Mouse (Mus musculus) limb, embryonic 14.5 days (tissue): ENCODE measurements around the gene Comp. TPM values are rescaled to one million over a fixed set of nuclear protein-coding genes. Genes with fewer than 3 reads are reported as not detected.

ENCODE experiments used
- ATAC-seq: fragments of 200-750 bp; cut with Nextera tagmentation; 2 replicates; pipeline ENCODE4 v1.8.0; 2017; ENCODE audit warnings: low read depth, moderate number of reproducible peaks, moderate TSS enrichment; ENCODE audit not compliant: low FRiP score
- DNase-seq: peaks from one replicate; pipeline ENCODE4 v3.0.0-alpha.2; 2015; ENCODE audit warnings: low spot score
- H3K27ac ChIP-seq: fragments of 300-500 bp; sonication (generic); replicated peaks from 2 replicates; pipeline ENCODE4 v1.5.1; 2014; ENCODE audit warnings: low read depth, mild to moderate bottlenecking, low read length, moderate library complexity, mixed read lengths
- H3K27me3 ChIP-seq: fragments of 300-500 bp; sonication (generic); 2 replicates; pipeline ENCODE4 v1.6.1; 2014; ENCODE audit warnings: low read length, mixed read lengths; ENCODE audit not compliant: control insufficient read depth, insufficient read depth
- H3K36me3 ChIP-seq: fragments of 300-500 bp; sonication (generic); 2 replicates; pipeline ENCODE4 v1.6.1; 2014; ENCODE audit warnings: mild to moderate bottlenecking, low read length, moderate library complexity, mixed read lengths; ENCODE audit not compliant: control insufficient read depth, insufficient read depth
- H3K4me1 ChIP-seq: fragments of 300-500 bp; sonication (generic); 2 replicates; pipeline ENCODE4 v1.6.1; 2014; ENCODE audit warnings: antibody characterized with exemption, low read length, mixed read lengths; ENCODE audit not compliant: control insufficient read depth, insufficient read depth
- H3K4me2 ChIP-seq: fragments of 300-500 bp; sonication (generic); replicated peaks from 2 replicates; pipeline ENCODE4 v1.6.1; 2014; ENCODE audit warnings: low read depth, mild to moderate bottlenecking, low read length, moderate library complexity; ENCODE audit not compliant: severe bottlenecking
- H3K4me3 ChIP-seq: fragments of 300-500 bp; sonication (generic); replicated peaks from 2 replicates; pipeline ENCODE4 v1.5.1; 2014; ENCODE audit warnings: low read length
- H3K9ac ChIP-seq: fragments of 300-500 bp; sonication (generic); 2 replicates; pipeline ENCODE4 v1.6.1; 2014; ENCODE audit warnings: mild to moderate bottlenecking, low read depth, low read length, moderate library complexity; ENCODE audit not compliant: severe bottlenecking
- H3K9me3 ChIP-seq: fragments of 300-500 bp; sonication (generic); 2 replicates; pipeline ENCODE4 v1.6.1; 2016; ENCODE audit warnings: low read length; ENCODE audit not compliant: control insufficient read depth
- POLR2A ChIP-seq: fragments of 200-500 bp; IDR thresholded peaks from 2 replicates; pipeline ENCODE4 v1.8.0; 2012; ENCODE audit warnings: inconsistent platforms, mild to moderate bottlenecking, moderate library complexity, borderline replicate concordance; ENCODE audit not compliant: insufficient read depth, insufficient read length; ENCODE audit errors: extremely low read depth
- WGBS: fragments of 180-500 bp; shearing (Covaris S2); extraction: QIAGEN DNeasy Blood & Tissue Kit; methylation state at CpG from one replicate; pipeline ENCODE4 v1.1.7; 2014; 5-methylcytosine and 5-hydroxymethylcytosine counted together
- polyA plus RNA-seq, 2 experiments: library from polyadenylated mRNA; depleted of rRNA in 1 of 2; stranded (reverse) in 1 of 2; unstranded in 1 of 2; fragments of >200 nt; fragmentation: Nextera tagmentation in 1 of 2; extraction: Ambion mirVana in 1 of 2; gene quantifications; 2 replicates each; pipeline versions ENCODE4 v1.2.1 to v1.2.3; 2012 to 2014

The Comp gene
- polyA plus RNA-seq, 2 experiments = 46.3 to 136 TPM

DNA sequence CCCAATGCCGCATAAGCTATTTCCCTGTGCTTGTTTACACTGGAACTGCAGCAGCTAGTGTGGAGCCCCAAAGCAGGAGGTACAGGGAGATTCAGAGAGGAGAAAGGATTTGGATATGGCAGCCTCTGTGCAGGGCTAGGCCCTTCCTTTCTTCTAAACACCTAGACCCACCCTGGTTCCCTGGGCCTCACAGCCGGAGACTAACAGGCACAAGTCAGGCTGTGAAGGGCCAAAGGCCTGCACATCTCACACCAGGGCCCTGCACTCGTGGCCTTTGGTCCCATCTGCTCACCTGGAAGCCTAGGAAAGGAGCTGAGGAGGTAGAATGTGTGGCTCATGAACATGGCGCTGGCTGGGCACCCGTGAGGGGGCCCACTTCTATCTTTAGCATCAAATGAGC is 22.8 kb downstream of the Comp start:
- Histone ChIP-seq H3K4me1 (no peaks in the 10 kb centered on the region), H3K9ac (no peak overlapping the region; the same call in 1 of the 2 replicates), H3K9me3 (no peaks in the 10 kb centered on the region), H3K4me3 (no peak overlapping the region), H3K27ac (no peak overlapping the region), H3K4me2 (no peak overlapping the region), H3K27me3 (no peaks in the 10 kb centered on the region), H3K36me3 (peaks cover 21% of the 10 kb centered on the region)
- no peak for ATAC-seq
- 79% methylated on average over 5 of the region's 5 CpGs for WGBS
- TF ChIP-seq POLR2A = no peak
- DNase-seq = no peak

GRCm38 (mm10) chr8:70397611-70398563 is 24.5 kb downstream of the Comp start:
- 83% methylated on average over 16 of the region's 16 CpGs for WGBS
- no peak for ATAC-seq
- Histone ChIP-seq H3K27me3 (no peaks in the 10 kb centered on the region), H3K9ac (no peak overlapping the region), H3K9me3 (no peaks in the 10 kb centered on the region), H3K36me3 (peaks cover 18% of the 10 kb centered on the region), H3K27ac (no peak overlapping the region), H3K4me2 (no peak overlapping the region), H3K4me1 (no peaks in the 10 kb centered on the region), H3K4me3 (no peak overlapping the region)
- no peak for TF ChIP-seq POLR2A
- no peak for DNase-seq

- peaks cover 17% of the 10 kb centered on the region; the same call in 1 of the 2 replicates for H3K36me3 ChIP-seq
- peaks cover 24% of the 10 kb centered on the region for H3K4me1 ChIP-seq
- DNase-seq (no peak), ATAC-seq (no peak)
- H3K4me2 ChIP-seq = no peak overlapping the region
- no peak overlapping the region for H3K27ac ChIP-seq
- H3K9me3 ChIP-seq = no peaks in the 10 kb centered on the region
- no peak overlapping the region for H3K9ac ChIP-seq
- 97% methylated on average over 3 of the region's 3 CpGs for WGBS
- TF ChIP-seq POLR2A = no peak
- no peak overlapping the region for H3K4me3 ChIP-seq
- H3K27me3 ChIP-seq = no peaks in the 10 kb centered on the region
These were observed 30.9 kb downstream of the Comp start for GRCm38 (mm10) chr8:70404212-70404611.

DNA sequence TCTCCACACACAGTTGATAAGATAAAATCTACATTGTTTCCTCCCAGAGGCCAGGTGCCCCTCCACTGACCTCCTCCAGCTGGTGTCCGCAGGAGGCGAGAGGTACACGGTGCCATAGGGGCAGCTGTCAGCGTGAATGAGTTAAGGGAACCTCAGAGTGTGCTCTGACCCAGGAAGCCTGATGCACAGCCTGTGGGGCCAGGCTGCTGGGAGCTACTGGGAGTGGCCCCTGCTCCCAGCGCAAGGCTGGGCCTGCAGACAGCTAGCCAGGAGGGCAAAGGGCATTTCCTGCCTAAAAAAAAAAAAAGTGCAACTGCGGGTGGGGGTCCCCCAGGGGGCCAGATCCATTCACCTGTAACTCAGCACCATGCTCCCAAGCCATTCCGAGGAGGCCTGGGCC is 31.8 kb downstream of the Comp start:
- Histone ChIP-seq H3K4me3 (no peak overlapping the region), H3K36me3 (peaks cover 12% of the 10 kb centered on the region; the same call in 1 of the 2 replicates), H3K9ac (no peak overlapping the region), H3K27ac (no peak overlapping the region), H3K27me3 (no peaks in the 10 kb centered on the region), H3K4me1 (peaks cover 31% of the 10 kb centered on the region), H3K9me3 (no peaks in the 10 kb centered on the region), H3K4me2 (no peak overlapping the region)
- no peak for ATAC-seq
- WGBS = 52% methylated on average over 6 of the region's 7 CpGs
- TF ChIP-seq POLR2A = no peak
- DNase-seq = no peak

GRCm38 (mm10) chr8:70406427-70407069 is 33.2 kb downstream of the Comp start:
- 49% methylated on average over 11 of the region's 11 CpGs for WGBS
- H3K4me2 ChIP-seq = no peak overlapping the region
- no peaks in the 10 kb centered on the region for H3K9me3 ChIP-seq
- H3K4me3 ChIP-seq = no peak overlapping the region
- H3K4me1 ChIP-seq = peaks cover 33% of the 10 kb centered on the region
- H3K36me3 ChIP-seq = peaks cover 12% of the 10 kb centered on the region; the same call in 1 of the 2 replicates
- H3K9ac ChIP-seq = no peak overlapping the region
- H3K27ac ChIP-seq = peak overlapping the region; percentile 2; the same call in 1 of the 2 replicates
- no peak for TF ChIP-seq POLR2A
- DNase-seq (peak; percentile 36), ATAC-seq (no peak)
- H3K27me3 ChIP-seq = no peaks in the 10 kb centered on the region
